Comparison of ENCODE assay signal across 9 mouse cellular contexts in genomic region chr10:29147641-29147990, GRCm38 (mm10). TPM values are rescaled to one million over a fixed set of nuclear protein-coding genes. Genes with fewer than 3 reads are reported as not detected.
DNase-seq lines count a peak whose midpoint lies in the region; ATAC-seq and TF ChIP-seq lines count a peak whose summit lies in the region.
"Had no signal": no experiment of that assay in that cellular context is flagged by ENCODE, and none has a peak within 500 bp of the region (broad histone marks: within the 10 kb centered on the region; RNA-seq: fewer than 3 reads in every experiment).

No protein-coding gene starts in this region.

- H3K4me3 ChIP-seq in heart, postnatal 0 days (ENCODE audit: low read depth, low read length): peak overlapping the region; percentile 42
- peak overlapping the region; percentile 80 for H3K4me3 ChIP-seq in hindbrain, embryonic 14.5 days (replicated peaks; ENCODE audit: low read length)
- H3K4me3 ChIP-seq in midbrain, embryonic 15.5 days: peak overlapping the region; percentile 79

- ATAC-seq in heart, postnatal 0 days (ENCODE audit: insufficient read depth, low read depth): no peak
- no peak for ATAC-seq in hindbrain, embryonic 14.5 days (ENCODE audit: low FRiP score)
- no peak for ATAC-seq in midbrain, embryonic 15.5 days (replicated peaks)

- DNase-seq in heart, postnatal 0 days (ENCODE audit: low spot score): no peak
- no peak for DNase-seq in heart, adult 18-20 months
- peak; percentile 64 for DNase-seq in brain, adult 2 months (ENCODE audit: low read depth, low spot score)
- peak; percentile 40 for DNase-seq in hindbrain, embryonic 14.5 days (ENCODE audit: low spot score)
- DNase-seq in gastrocnemius, adult 18-20 months (ENCODE audit: low spot score): no peak
- DNase-seq in right cerebral cortex, postnatal 25 days: no peak
- DNase-seq in layer of hippocampus, adult 8-10 months (ENCODE audit: low spot score in 2 of 2): no peak

- no peak overlapping the region for H3K9ac ChIP-seq in heart, postnatal 0 days (replicated peaks; ENCODE audit: low read depth, low read length)
- peak overlapping the region; percentile 98 for H3K9ac ChIP-seq in hindbrain, embryonic 14.5 days
- peak overlapping the region; percentile 81 for H3K9ac ChIP-seq in midbrain, embryonic 15.5 days

- H3K4me1 ChIP-seq in heart, postnatal 0 days (ENCODE audit: control insufficient read depth, insufficient read depth): peaks cover 12% of the 10 kb centered on the region; the same call in 1 of the 2 replicates
- H3K4me1 ChIP-seq in hindbrain, embryonic 14.5 days (replicated peaks; ENCODE audit: control insufficient read depth, insufficient read depth, low read length): peaks cover 25% of the 10 kb centered on the region
- peaks cover 38% of the 10 kb centered on the region for H3K4me1 ChIP-seq in midbrain, embryonic 15.5 days

- peaks cover 57% of the 10 kb centered on the region for H3K27me3 ChIP-seq in heart, postnatal 0 days (ENCODE audit: control insufficient read depth, insufficient read depth, low read length)
- H3K27me3 ChIP-seq in hindbrain, embryonic 14.5 days (ENCODE audit: control insufficient read depth, insufficient read depth, low read length): no peaks in the 10 kb centered on the region
- H3K27me3 ChIP-seq in midbrain, embryonic 15.5 days (replicated peaks): no peaks in the 10 kb centered on the region

- peak overlapping the region; percentile 63 for H3K4me2 ChIP-seq in heart, postnatal 0 days (ENCODE audit: low read depth, low read length)
- H3K4me2 ChIP-seq in hindbrain, embryonic 14.5 days (replicated peaks): peak overlapping the region; percentile 88
- H3K4me2 ChIP-seq in midbrain, embryonic 15.5 days: peak overlapping the region; percentile 80

- no peaks in the 10 kb centered on the region for H3K36me3 ChIP-seq in heart, postnatal 0 days (replicated peaks; ENCODE audit: control insufficient read depth, insufficient read depth, low read length)
- peaks cover 38% of the 10 kb centered on the region for H3K36me3 ChIP-seq in hindbrain, embryonic 14.5 days (replicated peaks; ENCODE audit: control insufficient read depth, insufficient read depth)
- H3K36me3 ChIP-seq in midbrain, embryonic 15.5 days (replicated peaks): no peaks in the 10 kb centered on the region

- no peak for TF ChIP-seq EP300 in heart, postnatal 0 days (IDR thresholded peaks at IDR 0.05; ENCODE audit: low read depth)

- H3K9me3 ChIP-seq in heart, postnatal 0 days (replicated peaks; ENCODE audit: control insufficient read depth, low read length): no peaks in the 10 kb centered on the region
- H3K9me3 ChIP-seq in hindbrain, embryonic 14.5 days (ENCODE audit: control insufficient read depth, low read length): no peaks in the 10 kb centered on the region
- H3K9me3 ChIP-seq in midbrain, embryonic 15.5 days: no peaks in the 10 kb centered on the region

- WGBS in heart, postnatal 0 days: 1% methylated on average over 12 of the region's 12 CpGs
- WGBS in hindbrain, embryonic 14.5 days: 1% methylated on average over 12 of the region's 12 CpGs
- 2% methylated on average over 12 of the region's 12 CpGs for WGBS in midbrain, embryonic 15.5 days

- TF ChIP-seq CTCF in heart, postnatal 0 days (IDR thresholded peaks at IDR 0.05; ENCODE audit: low read depth): no peak

- H3K27ac ChIP-seq in heart, postnatal 0 days (ENCODE audit: low read depth): no peak overlapping the region
- H3K27ac ChIP-seq in hindbrain, embryonic 14.5 days: peak overlapping the region; percentile 91
- H3K27ac ChIP-seq in midbrain, embryonic 15.5 days: peak overlapping the region; percentile 96
- H3K27ac ChIP-seq: macrophage had no signal

RNA-seq across cellular contexts. Expression of gene Soga3, which starts 4.0 kb away (rescaled TPM):
- 2.9 TPM in 1 of 2 replicates, not detected in the other for total RNA-seq in heart, postnatal 0 days (2014; rRNA removed; ENCODE audit: low replicate concordance)
- polyA plus RNA-seq in heart, postnatal 0 days (2015; fragmentation: Nextera tagmentation; extraction: Ambion mirVana): 0.07 TPM in 2 replicates
- total RNA-seq in heart, adult 18-20 months (2021): not detected
- polyA plus RNA-seq in hindbrain, embryonic 14.5 days (2014; fragmentation: Nextera tagmentation; extraction: Ambion mirVana): 92.8 and 94.7 TPM in 2 replicates
- 112 and 119 TPM in 2 replicates for polyA plus RNA-seq in midbrain, embryonic 15.5 days (2015; fragmentation: Nextera tagmentation; extraction: Ambion mirVana)
- not detected for total RNA-seq in gastrocnemius, adult 18-20 months (2021)
- total RNA-seq in layer of hippocampus, adult 8-10 months (2022): 100 to 1,000 TPM; 147 to 163 (median 159) TPM
- polyA plus RNA-seq: macrophage had no signal

RNA-seq across cellular contexts. Expression of gene Gm49353, which starts 51.1 kb away (rescaled TPM):
- total RNA-seq in heart, postnatal 0 days (2014; rRNA removed; ENCODE audit: low replicate concordance): not detected in 2 replicates
- not detected in 2 replicates for polyA plus RNA-seq in heart, postnatal 0 days (2015; fragmentation: Nextera tagmentation; extraction: Ambion mirVana)
- not detected for total RNA-seq in heart, adult 18-20 months (2021)
- 10.4 and 12.4 TPM in 2 replicates for polyA plus RNA-seq in hindbrain, embryonic 14.5 days (2014; fragmentation: Nextera tagmentation; extraction: Ambion mirVana)
- 10.6 and 12.3 TPM in 2 replicates for polyA plus RNA-seq in midbrain, embryonic 15.5 days (2015; fragmentation: Nextera tagmentation; extraction: Ambion mirVana)
- total RNA-seq in gastrocnemius, adult 18-20 months (2021): not detected
- total RNA-seq in layer of hippocampus, adult 8-10 months (2022): 10 to 100 TPM; 13.3 to 37.4 (median 24.0) TPM
- polyA plus RNA-seq: macrophage had no signal

Comparison
In these comparisons a context has a peak if more than half of its experiments do, and no peak if none do; other contexts are left out.
1. DNase-seq: peak in brain, adult 2 months (single experiment) and hindbrain, embryonic 14.5 days (single experiment); none in heart, postnatal 0 days (single experiment), heart, adult 18-20 months (0 of 2), gastrocnemius, adult 18-20 months (single experiment), right cerebral cortex, postnatal 25 days (single experiment) and layer of hippocampus, adult 8-10 months (0 of 2).
2. RNA of gene Soga3, which starts 4.0 kb away (total RNA-seq): 147 to 163 TPM in layer of hippocampus, adult 8-10 months; 2.9 TPM in heart, postnatal 0 days, not detected in heart, adult 18-20 months and not detected in gastrocnemius, adult 18-20 months; every median in the first group is over 10 times any median in the second.
3. RNA of gene Gm49353, which starts 51.1 kb away (total RNA-seq): 13.3 to 37.4 TPM in layer of hippocampus, adult 8-10 months; not detected in heart, postnatal 0 days, not detected in heart, adult 18-20 months and not detected in gastrocnemius, adult 18-20 months; every median in the first group is over 10 times any median in the second.
4. Peak in every context shown above with its lines, with median percentiles within 50 percentile points of each other: H3K4me2 ChIP-seq and H3K4me3 ChIP-seq.